Comparison of ENCODE assay signal across 11 mouse cellular contexts in genomic region chr7:129665921-129666320, GRCm38 (mm10).
A peak's percentile ranks its signal among the peaks of the same experiment; 100 is the strongest.
DNase-seq lines count a peak whose midpoint lies in the region; ATAC-seq lines count a peak whose summit lies in the region.
"Had no signal": no experiment of that assay in that cellular context is flagged by ENCODE, and none has a peak within 500 bp of the region (broad histone marks: within the 10 kb centered on the region; RNA-seq: fewer than 3 reads in every experiment).

No protein-coding gene starts in this region.

- H3K9ac ChIP-seq in kidney, embryonic 15.5 days, result no peak overlapping the region
- no peak overlapping the region for H3K9ac ChIP-seq in liver, embryonic 12.5 days

- ATAC-seq in kidney, embryonic 15.5 days (replicated peaks; ENCODE audit: low FRiP score), result no peak
- no peak for ATAC-seq in CD4-positive, CD25-positive, alpha-beta regulatory T cell, adult 4 months
- no peak for ATAC-seq in liver, embryonic 12.5 days

- H3K27me3 ChIP-seq in kidney, embryonic 15.5 days, result no peaks in the 10 kb centered on the region
- no peaks in the 10 kb centered on the region for H3K27me3 ChIP-seq in liver, embryonic 12.5 days (replicated peaks)

- H3K4me2 ChIP-seq in kidney, embryonic 15.5 days, result no peak overlapping the region
- no peak overlapping the region for H3K4me2 ChIP-seq in liver, embryonic 12.5 days

- 84% methylated on average over 6 of the region's 6 CpGs for WGBS in kidney, embryonic 15.5 days
- WGBS in liver, embryonic 12.5 days (ENCODE audit: insufficient replicate concordance), result 78% methylated on average over 6 of the region's 6 CpGs

- no peak overlapping the region for H3K27ac ChIP-seq in kidney, embryonic 15.5 days
- no peak overlapping the region for H3K27ac ChIP-seq in liver, embryonic 12.5 days

- peak; percentile 19 for DNase-seq in kidney, adult 11 months
- DNase-seq in adrenal gland, postnatal 25 days, result peak; percentile 77
- DNase-seq in kidney, postnatal 14 days, result peak; percentile 57
- peak; percentile 45 to 69 for DNase-seq in lung, postnatal 4 days
- no peak for DNase-seq in cerebellum, adult 11-12 months
- DNase-seq: heart, postnatal 36 days; liver; midbrain, embryonic 14.5 days had no signal

- peaks cover 23% of the 10 kb centered on the region for H3K4me1 ChIP-seq in kidney, embryonic 15.5 days
- peaks cover 5% of the 10 kb centered on the region; the same call in 1 of the 2 replicates for H3K4me1 ChIP-seq in liver, embryonic 12.5 days

- no peak overlapping the region for H3K4me3 ChIP-seq in kidney, embryonic 15.5 days (replicated peaks)
- H3K4me3 ChIP-seq in liver, embryonic 12.5 days, result no peak overlapping the region

- H3K36me3 ChIP-seq in kidney, embryonic 15.5 days, result no peaks in the 10 kb centered on the region
- H3K36me3 ChIP-seq in liver, embryonic 12.5 days, result no peaks in the 10 kb centered on the region

- H3K9me3 ChIP-seq in kidney, embryonic 15.5 days (replicated peaks), result no peaks in the 10 kb centered on the region
- H3K9me3 ChIP-seq in liver, embryonic 12.5 days (replicated peaks), result no peaks in the 10 kb centered on the region
